Mouse (Mus musculus) lung, postnatal 0 days (tissue): ENCODE measurements at regions not wholly inside any gene's neighbourhood (a gene's known extent, or its start where the extent isn't known, plus 50 kb on each side); places are given as distances from the start of the nearest gene placed in this dataset.

Experiments used
- ATAC-seq: fragments of 200-750 bp; cut with Nextera tagmentation; 2 replicates; pipeline ENCODE4 v1.8.0; 2017; ENCODE audit warnings: moderate library complexity
- DNase-seq: peaks from one replicate; pipeline ENCODE4 v3.0.0-alpha.2; 2016; ENCODE audit warnings: low spot score
- H3K27ac ChIP-seq: fragments of 300-500 bp; sonication (generic); 2 replicates; pipeline ENCODE4 v1.5.1; 2014; ENCODE audit warnings: antibody characterized with exemption, mild to moderate bottlenecking, low read length, mixed read lengths
- H3K27me3 ChIP-seq: fragments of 300-500 bp; sonication (generic); replicated peaks from 2 replicates; pipeline ENCODE4 v1.6.1; 2014; ENCODE audit warnings: low read length, mixed read lengths; ENCODE audit not compliant: insufficient read depth
- H3K36me3 ChIP-seq: fragments of 300-500 bp; sonication (generic); 2 replicates; pipeline ENCODE4 v1.6.1; 2014; ENCODE audit warnings: low read length, mixed read lengths; ENCODE audit not compliant: insufficient read depth
- H3K4me1 ChIP-seq: fragments of 300-500 bp; sonication (generic); 2 replicates; pipeline ENCODE4 v1.6.1; 2014; ENCODE audit warnings: antibody characterized with exemption, low read depth, low read length, mixed read lengths; ENCODE audit not compliant: insufficient read depth
- H3K4me2 ChIP-seq: fragments of 300-500 bp; sonication (generic); replicated peaks from 2 replicates; pipeline ENCODE4 v1.6.1; 2014; ENCODE audit warnings: low read depth, mild to moderate bottlenecking, low read length, moderate library complexity, mixed read lengths
- H3K4me3 ChIP-seq: fragments of 300-500 bp; sonication (generic); 2 replicates; pipeline ENCODE4 v1.5.1; 2014; ENCODE audit warnings: low read depth, low read length
- H3K9ac ChIP-seq: fragments of 300-500 bp; sonication (generic); replicated peaks from 2 replicates; pipeline ENCODE4 v1.6.1; 2014; ENCODE audit warnings: low read depth, mild to moderate bottlenecking
- H3K9me3 ChIP-seq: fragments of 300-500 bp; sonication (generic); 2 replicates; pipeline ENCODE4 v1.6.1; 2016; ENCODE audit warnings: low read length, mixed read lengths
- CTCF ChIP-seq: IDR thresholded peaks from 2 replicates; pipeline ENCODE4 v1.5.1; 2016; ENCODE audit warnings: antibody characterized with exemption, mild to moderate bottlenecking
- EP300 ChIP-seq: IDR thresholded peaks from 2 replicates; pipeline ENCODE4 v1.6.1; 2016; ENCODE audit warnings: antibody characterized with exemption, mild to moderate bottlenecking, control low read depth
- WGBS: fragments of 180-500 bp; shearing (Covaris S2); extraction: QIAGEN DNeasy Blood & Tissue Kit; methylation state at CpG from one replicate; pipeline ENCODE4 v1.1.7; 2014; 5-methylcytosine and 5-hydroxymethylcytosine counted together

- Histone ChIP-seq H3K4me3 (no peak overlapping the region), H3K36me3 (no peaks in the 10 kb centered on the region), H3K9ac (no peak overlapping the region), H3K9me3 (no peaks in the 10 kb centered on the region), H3K4me1 (no peaks in the 10 kb centered on the region), H3K27ac (no peak overlapping the region), H3K4me2 (no peak overlapping the region), H3K27me3 (no peaks in the 10 kb centered on the region)
- no peak for TF ChIP-seq CTCF
- no peak for TF ChIP-seq EP300
- 79% methylated on average over 6 of the region's 6 CpGs for WGBS
- DNase-seq (no peak), ATAC-seq (no peak)
These were observed 286.3 kb downstream of the Slitrk6 start for GRCm38 (mm10) chr14:110468457-110469311.
